Mouse (Mus musculus): ENCODE measurements around the gene Rhot2. TPM values are rescaled to one million over a fixed set of nuclear protein-coding genes. Genes with fewer than 3 reads are reported as not detected.
A peak's percentile ranks its signal among the peaks of the same experiment; 100 is the strongest.

The Rhot2 gene
- total and polyA plus RNA-seq, 3 experiments, result 16.2 to 33.8 (median 17.3) TPM

DNA sequence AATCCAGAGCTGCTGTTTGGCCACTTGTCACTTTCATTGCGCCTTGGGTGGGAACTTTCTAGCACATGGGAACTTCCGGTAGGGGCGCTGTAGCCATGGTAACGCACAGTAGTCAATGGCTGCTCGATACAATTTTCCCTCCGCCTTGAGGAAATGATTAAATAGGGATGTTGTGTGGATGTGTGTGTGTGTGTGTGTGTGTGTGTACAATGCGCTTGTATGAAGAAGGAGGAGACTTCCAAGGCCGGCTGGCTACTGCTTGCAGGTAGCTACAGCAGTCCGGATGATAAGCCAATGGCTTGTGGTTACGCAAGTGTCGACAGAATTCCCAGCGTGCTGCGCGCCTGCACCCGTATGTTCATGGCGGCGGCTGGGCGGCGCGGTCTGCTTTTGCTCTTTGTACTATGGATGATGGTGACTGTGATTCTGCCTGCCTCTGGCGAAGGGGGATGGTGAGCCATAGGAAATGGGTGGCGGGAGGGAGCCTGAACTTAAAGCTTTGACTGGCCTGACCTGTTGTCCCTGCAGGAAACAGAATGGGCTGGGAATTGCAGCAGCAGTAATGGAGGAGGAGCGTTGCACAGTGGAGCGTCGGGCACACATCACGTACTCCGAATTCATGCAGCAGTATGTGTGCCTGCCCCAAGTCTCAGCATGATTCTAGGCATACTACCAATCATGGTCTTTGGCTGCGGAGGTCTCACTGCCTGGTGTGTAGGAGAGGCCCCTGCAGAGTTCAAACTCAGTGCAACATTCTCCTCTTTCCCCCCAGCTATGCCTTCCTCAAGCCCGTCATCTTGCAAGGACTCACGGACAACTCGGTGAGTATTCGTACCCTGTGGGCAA lies 15.7 kb downstream of the Rhot2 start, which contains the start of gene Jmjd8:
Gene Jmjd8 (plus strand): TSS at position 156 of the 846 bp plus-strand sequence.
- peak; percentile 68 for DNase-seq (ENCODE audit: extremely low read depth)
- Histone ChIP-seq H3K36me3 (replicated peaks in 1 of 2; ENCODE audit: control insufficient read depth in 1 of 2, insufficient read depth in 1 of 2, low read length in 1 of 2) (peaks cover 49 to 70% of the 10 kb centered on the region in 2 experiments), H3K4me2 (ENCODE audit: insufficient read depth, low read depth, poor library complexity, severe bottlenecking) (peak within 1 kb of the TSS; percentile 30), H3K9me3 (replicated peaks; ENCODE audit: low read length) (no peaks in the 10 kb centered on the region), H3K4me3 (replicated peaks in 1 of 3; ENCODE audit: low read depth in 2 of 3, low read length in 2 of 3, poor library complexity in 1 of 3) (peak within 1 kb of the TSS; percentile 43 to 64 (median 49)), H3K9ac (ENCODE audit: insufficient read depth, low read depth) (no peak within 1 kb of the TSS), H3K79me2 (replicated peaks; ENCODE audit: control insufficient read depth, extremely low read depth, insufficient read depth, poor library complexity, severe bottlenecking) (peaks cover 14% of the 10 kb centered on the region), H3K27me3 (replicated peaks) (no peaks in the 10 kb centered on the region), H3K4me1 (ENCODE audit: control insufficient read depth in 1 of 2, insufficient read depth in 2 of 2) (peaks cover 26 to 61% of the 10 kb centered on the region in 2 experiments), H3K27ac (ENCODE audit: insufficient read depth, low read depth) (peak within 1 kb of the TSS; percentile 1; the same call in 1 of the 2 replicates)
- TF ChIP-seq MAZ (IDR thresholded peaks at IDR 0.05; ENCODE audit: low read depth, low read length) (no peak), E2F4 (IDR thresholded peaks at IDR 0.05; ENCODE audit: insufficient replicate concordance, low read depth, low read length) (no peak), CTCF (conservative IDR thresholded peaks at IDR 0.05 in 1 of 2, IDR thresholded peaks at IDR 0.05 in 1 of 2; ENCODE audit: low read depth in 2 of 2, low read length in 2 of 2) (peak in 1 of 2 experiments; percentile 43; a peak in 2 of 4 replicates), CHD1 (IDR thresholded peaks at IDR 0.05; ENCODE audit: low read depth, low read length) (no peak), NRF1 (IDR thresholded peaks at IDR 0.05; ENCODE audit: low read depth, low read length) (0 out of 2 replicates have a peak, but pooled peaks have one; percentile 21), CHD2 (IDR thresholded peaks at IDR 0.05; ENCODE audit: low read length) (no peak), IRF4 (IDR thresholded peaks at IDR 0.05; ENCODE audit: low read depth, low read length) (no peak), ZKSCAN1 (IDR thresholded peaks at IDR 0.05; ENCODE audit: borderline replicate concordance, low read depth, low read length) (no peak), MXI1 (IDR thresholded peaks at IDR 0.05; ENCODE audit: low read depth, low read length) (0 out of 2 replicates have a peak, but pooled peaks have one; percentile 51), MAFK (IDR thresholded peaks at IDR 0.05; ENCODE audit: insufficient replicate concordance, low read length) (no peak), UBTF (IDR thresholded peaks at IDR 0.05; ENCODE audit: low read depth, low read length) (no peak), USF1 (IDR thresholded peaks at IDR 0.05; ENCODE audit: low read depth, low read length) (no peak), ZC3H11A (IDR thresholded peaks at IDR 0.05; ENCODE audit: low read depth, low read length) (no peak), RAD21 (IDR thresholded peaks at IDR 0.05; ENCODE audit: low read depth, low read length) (no peak), MYC (IDR thresholded peaks at IDR 0.05; ENCODE audit: low read depth, low read length) (peak; percentile 42; the same call in 1 of the 2 replicates), NELFE (IDR thresholded peaks at IDR 0.05; ENCODE audit: low read depth, low read length) (0 out of 2 replicates have a peak, but pooled peaks have one; percentile 21), TBP (conservative IDR thresholded peaks at IDR 0.05; ENCODE audit: low read depth, low read length) (no peak), PAX5 (IDR thresholded peaks at IDR 0.05; ENCODE audit: low read length) (no peak), GABPA (IDR thresholded peaks at IDR 0.05; ENCODE audit: insufficient replicate concordance, low read depth, low read length) (no peak), ZNF384 (IDR thresholded peaks at IDR 0.05; ENCODE audit: low read depth, low read length) (no peak), ZMIZ1 (IDR thresholded peaks at IDR 0.05; ENCODE audit: low read depth, low read length) (no peak; the same call in 1 of the 2 replicates), ETS1 (conservative IDR thresholded peaks at IDR 0.05; ENCODE audit: low read depth, low read length) (no peak), HCFC1 (IDR thresholded peaks at IDR 0.05; ENCODE audit: low read depth, low read length) (peak; percentile 54), BHLHE40 (IDR thresholded peaks at IDR 0.05; ENCODE audit: low read depth, low read length) (no peak), ELF1 (IDR thresholded peaks at IDR 0.05; ENCODE audit: low read depth, low read length) (peak; percentile 62), SMC3 (IDR thresholded peaks at IDR 0.05; ENCODE audit: low read depth, low read length) (no peak), KAT2A (IDR thresholded peaks at IDR 0.05; ENCODE audit: insufficient replicate concordance, low read length) (no peak), MAX (IDR thresholded peaks at IDR 0.05; ENCODE audit: low read length) (no peak), JUND (conservative IDR thresholded peaks at IDR 0.05; ENCODE audit: low read depth, low read length) (no peak), POLR2AphosphoS2 (IDR thresholded peaks at IDR 0.05; ENCODE audit: low read depth, low read length) (peak; percentile 26; the same call in 1 of the 2 replicates), EP300 (IDR thresholded peaks at IDR 0.05; ENCODE audit: low read length) (no peak), JUN (IDR thresholded peaks at IDR 0.05; ENCODE audit: insufficient read depth, low read depth, low read length) (no peak), USF2 (conservative IDR thresholded peaks at IDR 0.05; ENCODE audit: low read depth, low read length) (no peak), MEF2A (IDR thresholded peaks at IDR 0.05; ENCODE audit: borderline replicate concordance, low read depth, low read length) (no peak), POLR2A (IDR thresholded peaks at IDR 0.05; ENCODE audit: low read depth, low read length) (peak; percentile 45; the same call in 1 of the 2 replicates), RCOR1 (conservative IDR thresholded peaks at IDR 0.05; ENCODE audit: low read depth, low read length) (no peak), TCF12 (IDR thresholded peaks at IDR 0.05; ENCODE audit: low read depth, low read length) (no peak), SIN3A (IDR thresholded peaks at IDR 0.05; ENCODE audit: low read length) (no peak; the same call in 1 of the 2 replicates)
- dilution Hi-C loops (cut with MboI; ENCODE audit: extremely low pct_ligation_motif_present, extremely low pct_unique_long_range_greater_than_20kb, low sequenced_read_pairs) (no loop called here), in situ Hi-C loops (cut with MboI; ENCODE audit: low pct_ligation_motif_present, low pct_unique_long_range_greater_than_20kb, low sequenced_read_pairs) (no loop called here)
